Comparison of ENCODE assay signal across 9 mouse cellular contexts in the genomic region with DNA sequence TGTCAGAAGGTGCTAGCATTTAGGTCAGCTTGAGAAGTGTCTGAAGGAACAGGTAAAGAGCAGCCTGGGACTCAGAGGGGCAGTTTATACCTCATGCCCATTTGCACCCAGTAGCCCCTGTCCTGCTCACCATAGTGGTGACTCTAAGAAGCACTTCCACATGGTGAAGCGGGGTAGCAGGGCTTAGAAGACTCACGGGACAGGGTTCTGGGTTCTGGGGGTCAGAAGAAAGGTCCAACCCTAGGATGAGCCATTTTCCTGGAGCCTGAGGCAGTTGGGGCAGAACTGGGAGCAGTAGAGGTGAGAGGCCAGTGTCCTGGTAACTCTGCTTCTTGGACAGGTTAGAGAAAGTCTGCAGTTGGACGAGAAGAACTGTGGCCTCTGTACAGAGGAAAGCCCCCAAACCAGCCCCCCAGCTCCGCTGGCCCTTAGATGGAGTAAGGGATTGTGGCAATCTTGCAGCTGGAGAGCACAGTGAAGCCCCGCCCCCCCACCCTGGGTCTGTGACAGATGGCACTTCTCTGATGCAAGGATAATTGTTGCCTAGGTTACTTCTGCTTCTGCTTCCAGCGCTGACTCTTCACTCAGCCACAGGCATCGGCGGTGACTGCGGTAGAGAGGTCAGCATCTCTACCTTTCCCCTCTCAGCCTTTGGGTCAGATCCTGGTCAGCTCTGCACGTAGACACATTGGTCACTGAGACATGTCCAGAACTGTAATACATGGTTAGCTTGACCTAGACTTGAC. TPM values are rescaled to one million over a fixed set of nuclear protein-coding genes. Genes with fewer than 3 reads are reported as not detected.
DNase-seq lines count a peak whose midpoint lies in the region; ATAC-seq and TF ChIP-seq lines count a peak whose summit lies in the region.
"Had no signal": no experiment of that assay in that cellular context is flagged by ENCODE, and none has a peak within 500 bp of the region (broad histone marks: within the 10 kb centered on the region; RNA-seq: fewer than 3 reads in every experiment).

No protein-coding gene starts in this region.

- TF ChIP-seq CTCF in gastrocnemius, adult 2 months (IDR thresholded peaks at IDR 0.05) = no peak

- WGBS in lung, embryonic 16.5 days = 27% methylated on average over 10 of the region's 10 CpGs
- WGBS in embryonic facial prominence, embryonic 13.5 days = 26% methylated on average over 10 of the region's 10 CpGs

- no peak overlapping the region for H3K4me2 ChIP-seq in lung, embryonic 16.5 days (ENCODE audit: low read depth, low read length)
- H3K4me2 ChIP-seq in embryonic facial prominence, embryonic 13.5 days = no peak overlapping the region
- H3K4me2 ChIP-seq: heart, embryonic 15.5 days had no signal

- no peaks in the 10 kb centered on the region for H3K36me3 ChIP-seq in lung, embryonic 16.5 days (ENCODE audit: control insufficient read depth, insufficient read depth, low read length)
- H3K36me3 ChIP-seq in embryonic facial prominence, embryonic 13.5 days = no peaks in the 10 kb centered on the region
- H3K36me3 ChIP-seq: heart, embryonic 15.5 days had no signal

- no peaks in the 10 kb centered on the region for H3K27me3 ChIP-seq in lung, embryonic 16.5 days (ENCODE audit: control insufficient read depth, insufficient read depth, low read depth, low read length)
- no peaks in the 10 kb centered on the region for H3K27me3 ChIP-seq in embryonic facial prominence, embryonic 13.5 days

- DNase-seq in lung, postnatal 36 days = no peak
- DNase-seq in heart, adult 9 months (ENCODE audit: low spot score in 2 of 2) = no peak
- DNase-seq in adrenal gland, adult 18-20 months (ENCODE audit: low spot score in 2 of 2) = no peak
- no peak for DNase-seq in gastrocnemius, adult 2 months
- no peak for DNase-seq in gastrocnemius, postnatal 10 days

- no peaks in the 10 kb centered on the region for H3K4me1 ChIP-seq in lung, embryonic 16.5 days (replicated peaks; ENCODE audit: control insufficient read depth, insufficient read depth, low read length)
- H3K4me1 ChIP-seq in embryonic facial prominence, embryonic 13.5 days = peaks cover 24% of the 10 kb centered on the region
- H3K4me1 ChIP-seq: heart, embryonic 15.5 days had no signal

- H3K4me3 ChIP-seq in lung, embryonic 16.5 days (ENCODE audit: low read length) = no peak overlapping the region
- H3K4me3 ChIP-seq in embryonic facial prominence, embryonic 13.5 days = no peak overlapping the region
- H3K4me3 ChIP-seq in gastrocnemius, adult 2 months = no peak overlapping the region
- H3K4me3 ChIP-seq: heart, embryonic 15.5 days had no signal

- 0 out of 2 replicates have a peak, but pooled peaks have one; percentile 36 for ATAC-seq in lung, embryonic 16.5 days (ENCODE audit: low read depth)
- peak; percentile 34; the same call in 1 of the 2 replicates for ATAC-seq in embryonic facial prominence, embryonic 13.5 days (ENCODE audit: insufficient number of reproducible peaks, insufficient read depth, low FRiP score, low TSS enrichment, low read depth)
- ATAC-seq in megakaryocyte progenitor cell, adult 5-6 weeks (replicated peaks; ENCODE audit: poor library complexity) = peak; percentile 90

- no peak overlapping the region for H3K9ac ChIP-seq in lung, embryonic 16.5 days (ENCODE audit: low read length)
- H3K9ac ChIP-seq in embryonic facial prominence, embryonic 13.5 days = no peak overlapping the region
- H3K9ac ChIP-seq: heart, embryonic 15.5 days had no signal

- H3K27ac ChIP-seq in lung, embryonic 16.5 days (ENCODE audit: low read length) = no peak overlapping the region
- H3K27ac ChIP-seq in embryonic facial prominence, embryonic 13.5 days = no peak overlapping the region
- H3K27ac ChIP-seq in gastrocnemius, adult 2 months = no peak overlapping the region
- H3K27ac ChIP-seq: heart, embryonic 15.5 days had no signal

- no peaks in the 10 kb centered on the region for H3K9me3 ChIP-seq in lung, embryonic 16.5 days (ENCODE audit: control insufficient read depth, low read length)
- no peaks in the 10 kb centered on the region for H3K9me3 ChIP-seq in embryonic facial prominence, embryonic 13.5 days
- H3K9me3 ChIP-seq: heart, embryonic 15.5 days had no signal

- intact Hi-C loops in gastrocnemius, adult 2 months (cut with DNase I) = no loop called here

RNA-seq across cellular contexts. Expression of a gene that starts 18.7 kb away (rescaled TPM):
- polyA plus RNA-seq in lung, embryonic 16.5 days (2015; fragmentation: Nextera tagmentation; extraction: Ambion mirVana) = 19.1 and 19.7 TPM in 2 replicates
- 28.3 and 29.6 TPM in 2 replicates for polyA plus RNA-seq in embryonic facial prominence, embryonic 13.5 days (2015; fragmentation: Nextera tagmentation; extraction: Ambion mirVana)
- total RNA-seq in megakaryocyte progenitor cell, adult 5-6 weeks (2015) = 10.0 and 14.6 TPM in 2 replicates
- total RNA-seq in megakaryocyte progenitor cell, adult 5-6 weeks (2017) = 13.7 and 16.9 TPM in 2 replicates
- total RNA-seq in adrenal gland, adult 18-20 months (2021) = 10 to 100 TPM; 27.0 to 35.8 TPM
- total RNA-seq in gastrocnemius, adult 2 months (2021) = 10 to 100 TPM in 1 of 2 experiments, 1 to 10 TPM in 1; 9.1 to 11.0 TPM
- 10 to 100 TPM in 1 of 2 experiments, 1 to 10 TPM in 1; 9.8 to 11.0 TPM for total RNA-seq in gastrocnemius, postnatal 10 days (2021)

RNA-seq across cellular contexts. Expression of a gene that starts 29.4 kb away (rescaled TPM):
- 323 and 350 TPM in 2 replicates for polyA plus RNA-seq in lung, embryonic 16.5 days (2015; fragmentation: Nextera tagmentation; extraction: Ambion mirVana)
- polyA plus RNA-seq in embryonic facial prominence, embryonic 13.5 days (2015; fragmentation: Nextera tagmentation; extraction: Ambion mirVana) = 587 and 590 TPM in 2 replicates
- total RNA-seq in megakaryocyte progenitor cell, adult 5-6 weeks (2015) = 230 and 234 TPM in 2 replicates
- 325 and 344 TPM in 2 replicates for total RNA-seq in megakaryocyte progenitor cell, adult 5-6 weeks (2017)
- 100 to 1,000 TPM; 581 to 655 TPM for total RNA-seq in adrenal gland, adult 18-20 months (2021)
- total RNA-seq in gastrocnemius, adult 2 months (2021) = 100 to 1,000 TPM; 207 to 261 TPM
- 100 to 1,000 TPM; 319 to 321 TPM for total RNA-seq in gastrocnemius, postnatal 10 days (2021)

Comparison
In these comparisons a context has a peak if more than half of its experiments do, and no peak if none do; other contexts are left out.
1. ATAC-seq: peak in every context shown above with its lines; median percentile 90 in megakaryocyte progenitor cell, adult 5-6 weeks; 36 in lung, embryonic 16.5 days; 34 in embryonic facial prominence, embryonic 13.5 days.